Mouse (Mus musculus) embryonic facial prominence, embryonic 11.5 days (tissue): ENCODE results near the gene Pomt2. TPM values are rescaled to one million over a fixed set of nuclear protein-coding genes. Genes with fewer than 3 reads are reported as not detected.
A peak's percentile ranks its signal among the peaks of the same experiment; 100 is the strongest.

Experiments used
- ATAC-seq: fragments of 200-750 bp; cut with Nextera tagmentation; replicated peaks from 2 replicates; pipeline ENCODE4 v1.8.0; 2017; ENCODE audit warnings: low read depth; ENCODE audit not compliant: insufficient number of reproducible peaks, low FRiP score, low TSS enrichment
- DNase-seq: peaks from one replicate; pipeline ENCODE4 v3.0.0-alpha.2; 2015; ENCODE audit warnings: low spot score
- H3K27ac ChIP-seq: fragments of 300-500 bp; sonication (generic); replicated peaks from 2 replicates; pipeline ENCODE4 v1.5.1; 2014; ENCODE audit warnings: mild to moderate bottlenecking, low read depth, low read length, control low read depth
- H3K27me3 ChIP-seq: fragments of 300-500 bp; sonication (generic); 2 replicates; pipeline ENCODE4 v1.6.1; 2014; ENCODE audit warnings: mild to moderate bottlenecking, low read length, moderate library complexity, mixed read lengths; ENCODE audit not compliant: control insufficient read depth, insufficient read depth
- H3K36me3 ChIP-seq: fragments of 300-500 bp; sonication (generic); replicated peaks from 2 replicates; pipeline ENCODE4 v1.6.1; 2014; ENCODE audit warnings: low read depth, mild to moderate bottlenecking, low read length, moderate library complexity, mixed read lengths; ENCODE audit not compliant: control insufficient read depth, insufficient read depth
- H3K4me1 ChIP-seq: fragments of 300-500 bp; sonication (generic); 2 replicates; pipeline ENCODE4 v1.6.1; 2014; ENCODE audit warnings: low read length, mixed read lengths; ENCODE audit not compliant: control insufficient read depth, insufficient read depth
- H3K4me2 ChIP-seq: fragments of 300-500 bp; sonication (generic); 2 replicates; pipeline ENCODE4 v1.6.1; 2014; ENCODE audit warnings: low read depth, mild to moderate bottlenecking, control low read depth, low read length, moderate library complexity
- H3K4me3 ChIP-seq: fragments of 300-500 bp; sonication (generic); 2 replicates; pipeline ENCODE4 v1.5.1; 2014; ENCODE audit warnings: low read depth, low read length, control low read depth
- H3K9ac ChIP-seq: fragments of 300-500 bp; sonication (generic); replicated peaks from 2 replicates; pipeline ENCODE4 v1.6.1; 2014; ENCODE audit warnings: mild to moderate bottlenecking, control low read depth, low read length
- H3K9me3 ChIP-seq: fragments of 300-500 bp; sonication (generic); replicated peaks from 2 replicates; pipeline ENCODE4 v1.6.1; 2016; ENCODE audit warnings: mild to moderate bottlenecking, low read length, inconsistent platforms, mixed read lengths; ENCODE audit not compliant: control insufficient read depth
- WGBS: fragments of 180-500 bp; shearing (Covaris S2); extraction: QIAGEN DNeasy Blood & Tissue Kit; methylation state at CpG from one replicate; pipeline ENCODE4 v1.1.7; 2014; 5-methylcytosine and 5-hydroxymethylcytosine counted together
- polyA plus RNA-seq: library from polyadenylated mRNA; unstranded; fragments of >200 nt; fragmentation: Nextera tagmentation; extraction: Ambion mirVana; gene quantifications from 2 replicates; pipeline ENCODE4 v1.2.1, GENCODE M21; 2014

The Pomt2 gene
- 14.3 and 15.1 TPM in 2 replicates for polyA plus RNA-seq

- peak within 1 kb of the TSS; percentile 66 for H3K4me2 ChIP-seq
- ATAC-seq (peak; percentile 97), DNase-seq (peak; percentile 96)
- H3K9me3 ChIP-seq = no peaks in the 10 kb centered on the region
- peak within 1 kb of the TSS; percentile 94 for H3K27ac ChIP-seq
- no peaks in the 10 kb centered on the region for H3K36me3 ChIP-seq
- H3K9ac ChIP-seq = peak within 1 kb of the TSS; percentile 85
- no peaks in the 10 kb centered on the region for H3K4me1 ChIP-seq
- peak within 1 kb of the TSS; percentile 75 for H3K4me3 ChIP-seq
- no peaks in the 10 kb centered on the region for H3K27me3 ChIP-seq
- WGBS = under 1% methylated on average over 61 of the region's 61 CpGs
These were observed at the start of gene Pomt2 for GRCm38 (mm10) chr12:87147395-87148089. TSS of gene Pomt2 (minus strand) at chr12:87147968.

DNA sequence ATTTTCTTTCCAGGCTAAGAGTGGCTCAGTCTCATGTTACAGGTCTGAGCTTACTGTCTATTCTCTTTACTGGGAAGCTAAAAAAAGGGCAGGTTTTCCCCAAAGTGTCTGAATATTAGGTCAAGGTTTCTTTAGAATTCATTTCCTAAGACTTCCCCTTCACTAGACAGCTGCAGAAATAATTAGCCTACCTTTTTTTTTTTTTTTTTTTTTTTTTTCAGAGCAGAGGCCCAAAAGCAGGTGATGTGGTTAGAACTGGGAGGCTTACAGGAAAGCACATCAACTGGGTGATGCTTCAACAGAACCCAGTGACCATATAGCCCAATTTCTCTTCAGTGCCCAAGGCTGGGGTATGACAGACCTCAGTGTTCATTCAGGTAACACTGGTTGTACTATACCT lies 48.5 kb upstream of the Pomt2 start:
- H3K4me3 ChIP-seq = no peak overlapping the region
- no peak for ATAC-seq

DNA sequence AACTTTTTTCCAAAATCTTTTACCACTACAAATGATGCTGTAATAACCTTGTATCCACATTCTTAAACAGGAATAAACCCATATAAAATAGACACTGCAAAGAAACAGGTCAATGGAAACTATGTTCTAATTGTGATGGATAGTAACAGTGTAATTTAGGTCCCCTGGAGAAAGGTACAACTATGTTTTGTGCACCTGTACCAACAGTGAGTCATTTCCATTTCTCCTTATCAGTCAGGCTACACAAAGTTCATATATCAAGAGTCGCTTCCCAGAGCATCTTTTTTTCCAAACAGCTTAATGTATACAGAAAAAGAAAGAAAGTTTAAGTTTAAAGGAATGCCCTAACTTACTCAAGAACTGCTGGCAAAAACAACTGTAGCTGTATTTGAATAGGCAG lies 47.3 kb upstream of the Pomt2 start:
- DNase-seq = no peak
- no peaks in the 10 kb centered on the region for H3K4me1 ChIP-seq
- WGBS = 78% methylated on average over 1 of the region's 1 CpGs

More for the DNA sequence above, 48.5 kb upstream of the Pomt2 start:
- no peak overlapping the region for H3K4me2 ChIP-seq
- H3K9ac ChIP-seq = no peak overlapping the region
- H3K27me3 ChIP-seq = no peaks in the 10 kb centered on the region
- H3K36me3 ChIP-seq = no peaks in the 10 kb centered on the region
- H3K4me1 ChIP-seq = no peaks in the 10 kb centered on the region
- no peak for DNase-seq
- H3K9me3 ChIP-seq = no peaks in the 10 kb centered on the region
- no peak overlapping the region for H3K27ac ChIP-seq

GRCm38 (mm10) chr12:87193008-87193407 lies 45.2 kb upstream of the Pomt2 start:
- no peak overlapping the region for H3K4me3 ChIP-seq
- 91% methylated on average over 3 of the region's 3 CpGs for WGBS
- DNase-seq (no peak), ATAC-seq (no peak)
- no peaks in the 10 kb centered on the region for H3K9me3 ChIP-seq
- no peak overlapping the region for H3K4me2 ChIP-seq
- no peaks in the 10 kb centered on the region for H3K27me3 ChIP-seq
- no peak overlapping the region for H3K9ac ChIP-seq
- H3K27ac ChIP-seq = no peak overlapping the region
- no peaks in the 10 kb centered on the region for H3K36me3 ChIP-seq
- H3K4me1 ChIP-seq = no peaks in the 10 kb centered on the region

More for the DNA sequence above, 47.3 kb upstream of the Pomt2 start:
- Histone ChIP-seq H3K27ac (no peak overlapping the region), H3K27me3 (no peaks in the 10 kb centered on the region), H3K4me3 (no peak overlapping the region), H3K4me2 (no peak overlapping the region), H3K36me3 (no peaks in the 10 kb centered on the region), H3K9me3 (no peaks in the 10 kb centered on the region), H3K9ac (no peak overlapping the region)
- ATAC-seq = no peak

DNA sequence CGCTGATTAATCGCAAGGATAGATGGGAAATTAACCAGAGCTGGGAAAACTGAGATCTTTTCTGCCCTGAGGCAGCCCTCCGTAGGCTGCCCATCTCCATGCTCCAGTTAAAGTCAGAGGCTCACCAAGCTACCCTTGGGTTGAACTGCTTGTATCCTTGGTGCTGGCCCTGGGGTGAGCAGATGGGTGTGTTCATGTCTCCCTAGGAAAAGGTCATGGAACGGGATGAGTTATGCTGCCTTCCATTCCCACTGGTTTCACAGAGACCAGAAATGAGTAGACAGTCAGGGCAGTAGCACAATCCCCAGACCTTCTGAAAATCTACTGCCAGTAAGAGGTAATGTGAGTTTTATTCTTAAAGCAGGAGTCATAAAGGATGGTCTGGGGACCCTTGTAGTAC lies 29.9 kb upstream of the Pomt2 start:
- Histone ChIP-seq H3K4me2 (no peak overlapping the region), H3K4me1 (no peaks in the 10 kb centered on the region), H3K27me3 (no peaks in the 10 kb centered on the region), H3K9ac (no peak overlapping the region), H3K4me3 (no peak overlapping the region), H3K36me3 (no peaks in the 10 kb centered on the region), H3K9me3 (no peaks in the 10 kb centered on the region), H3K27ac (no peak overlapping the region)
- 92% methylated on average over 4 of the region's 4 CpGs for WGBS
- ATAC-seq = no peak
- no peak for DNase-seq

GRCm38 (mm10) chr12:87175194-87175946 lies 27.6 kb upstream of the Pomt2 start:
- H3K4me1 ChIP-seq = no peaks in the 10 kb centered on the region
- H3K36me3 ChIP-seq = no peaks in the 10 kb centered on the region
- H3K27me3 ChIP-seq = no peaks in the 10 kb centered on the region
- H3K4me3 ChIP-seq = no peak overlapping the region
- peak overlapping the region; percentile 60; the same call in 1 of the 2 replicates for H3K27ac ChIP-seq
- no peaks in the 10 kb centered on the region for H3K9me3 ChIP-seq
- 49% methylated on average over 4 of the region's 4 CpGs for WGBS
- peak; percentile 83 for DNase-seq
- no peak overlapping the region for H3K9ac ChIP-seq
- ATAC-seq = peak; percentile 71; the same call in 1 of the 2 replicates
- no peak overlapping the region for H3K4me2 ChIP-seq

- H3K9me3 ChIP-seq = no peaks in the 10 kb centered on the region
- no peak overlapping the region for H3K4me3 ChIP-seq
- H3K27ac ChIP-seq = no peak overlapping the region
- no peak overlapping the region for H3K9ac ChIP-seq
- H3K4me1 ChIP-seq = no peaks in the 10 kb centered on the region
- H3K36me3 ChIP-seq = no peaks in the 10 kb centered on the region
- no peak overlapping the region for H3K4me2 ChIP-seq
- DNase-seq (no peak), ATAC-seq (no peak)
- 94% methylated on average over 5 of the region's 5 CpGs for WGBS
- no peaks in the 10 kb centered on the region for H3K27me3 ChIP-seq
These were observed 13.0 kb upstream of the Pomt2 start for GRCm38 (mm10) chr12:87160815-87161214.

DNA sequence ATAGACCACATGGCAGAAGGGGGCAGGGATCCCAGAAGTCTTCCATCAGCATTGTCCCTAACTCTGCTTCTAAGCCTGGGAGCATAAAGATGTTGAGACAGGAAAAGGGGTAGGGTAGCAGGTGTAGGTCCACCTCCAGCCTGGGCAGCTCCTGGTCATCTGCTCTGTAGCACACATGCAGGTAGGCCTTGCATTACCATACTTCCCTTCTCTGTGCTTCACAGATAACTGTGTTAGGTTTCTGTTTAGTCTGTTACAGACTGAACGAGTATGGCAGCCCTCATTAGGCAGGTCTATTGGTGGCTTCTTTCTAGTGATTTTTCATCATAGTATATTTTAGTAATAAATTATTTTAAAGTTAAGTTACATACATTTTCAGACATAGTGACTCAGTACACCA lies 12.5 kb upstream of the Pomt2 start:
- WGBS = 88% methylated on average over 1 of the region's 1 CpGs
- H3K9ac ChIP-seq = no peak overlapping the region
- H3K27me3 ChIP-seq = no peaks in the 10 kb centered on the region
- no peak overlapping the region for H3K4me2 ChIP-seq
- no peak for ATAC-seq
- DNase-seq = no peak
- no peaks in the 10 kb centered on the region for H3K36me3 ChIP-seq
- H3K27ac ChIP-seq = no peak overlapping the region
- no peaks in the 10 kb centered on the region for H3K4me1 ChIP-seq
- H3K9me3 ChIP-seq = no peaks in the 10 kb centered on the region
- H3K4me3 ChIP-seq = no peak overlapping the region
